Mouse (Mus musculus): ENCODE measurements at regions not wholly inside any gene's neighbourhood (a gene's known extent, or its start where the extent isn't known, plus 50 kb on each side); places are given as distances from the start of the nearest gene placed in this dataset.

GRCm38 (mm10) chr3:56793054-56793453 is 508.7 kb downstream of the Tm4sf1 start:
- DNase-seq (ENCODE audit: low spot score in 2 of 2) = no peak

- no peak for DNase-seq (ENCODE audit: low spot score in 2 of 2)
Measured at GRCm38 (mm10) chr3:56789155-56789554, 512.6 kb downstream of the Tm4sf1 start.

GRCm38 (mm10) chr3:56773920-56774319 is 527.9 kb downstream of the Tm4sf1 start:
- DNase-seq (ENCODE audit: low spot score in 2 of 2) = no peak

GRCm38 (mm10) chr3:56770225-56770624 is 531.6 kb downstream of the Tm4sf1 start:
- DNase-seq (ENCODE audit: low spot score in 2 of 2) = no peak

- no peak for DNase-seq (ENCODE audit: low spot score in 2 of 2)
Measured at GRCm38 (mm10) chr3:56767133-56767532, 534.7 kb downstream of the Tm4sf1 start.

- no peak for DNase-seq (ENCODE audit: low spot score in 2 of 2)
Measured at GRCm38 (mm10) chr3:56764336-56764735, 537.5 kb downstream of the Tm4sf1 start.

GRCm38 (mm10) chr3:56763896-56764295 is 537.9 kb downstream of the Tm4sf1 start:
- no peak for DNase-seq (ENCODE audit: low spot score in 2 of 2)

GRCm38 (mm10) chr3:56753654-56754053 is 548.1 kb downstream of the Tm4sf1 start:
- peak in 1 of 2 experiments; percentile 5 for DNase-seq (ENCODE audit: low spot score in 2 of 2)

GRCm38 (mm10) chr3:56751926-56752325 is 549.9 kb downstream of the Tm4sf1 start:
- DNase-seq (ENCODE audit: low spot score in 2 of 2) = no peak

- DNase-seq (ENCODE audit: low spot score in 2 of 2) = no peak
Measured at GRCm38 (mm10) chr3:56740902-56741301, 557.4 kb upstream of the Nbea start.

- DNase-seq (ENCODE audit: low spot score in 2 of 2) = no peak
Measured at GRCm38 (mm10) chr3:56739451-56739850, 556.0 kb upstream of the Nbea start.

- DNase-seq (ENCODE audit: low spot score in 2 of 2) = no peak
Measured at GRCm38 (mm10) chr3:56730849-56731248, 547.3 kb upstream of the Nbea start.

GRCm38 (mm10) chr3:56724991-56725390 is 541.5 kb upstream of the Nbea start:
- no peak for DNase-seq (ENCODE audit: low spot score in 2 of 2)

GRCm38 (mm10) chr3:56708260-56708659 is 524.8 kb upstream of the Nbea start:
- no peak for DNase-seq (ENCODE audit: low spot score in 2 of 2)

- no peak for DNase-seq (ENCODE audit: low spot score in 2 of 2)
Measured at GRCm38 (mm10) chr3:56707312-56707711, 523.8 kb upstream of the Nbea start.

- DNase-seq (ENCODE audit: low spot score in 2 of 2) = no peak
Measured at GRCm38 (mm10) chr3:56706038-56706437, 522.5 kb upstream of the Nbea start.

- DNase-seq (ENCODE audit: low spot score in 2 of 2) = no peak
Measured at GRCm38 (mm10) chr3:56698941-56699340, 515.4 kb upstream of the Nbea start.

GRCm38 (mm10) chr3:56698248-56698647 is 514.7 kb upstream of the Nbea start:
- DNase-seq (ENCODE audit: low spot score in 2 of 2) = no peak

GRCm38 (mm10) chr3:56681031-56681430 is 497.5 kb upstream of the Nbea start:
- DNase-seq (ENCODE audit: low spot score in 2 of 2) = no peak

- no peak for DNase-seq (ENCODE audit: low spot score in 2 of 2)
Measured at GRCm38 (mm10) chr3:56668829-56669228, 485.3 kb upstream of the Nbea start.

GRCm38 (mm10) chr3:56660594-56660993 is 477.1 kb upstream of the Nbea start:
- no peak for DNase-seq (ENCODE audit: low spot score in 2 of 2)

- no peak for DNase-seq (ENCODE audit: low spot score in 2 of 2)
Measured at GRCm38 (mm10) chr3:56647313-56647712, 463.8 kb upstream of the Nbea start.
